Mouse (Mus musculus): ENCODE data around the gene Rgp1.

DNA sequence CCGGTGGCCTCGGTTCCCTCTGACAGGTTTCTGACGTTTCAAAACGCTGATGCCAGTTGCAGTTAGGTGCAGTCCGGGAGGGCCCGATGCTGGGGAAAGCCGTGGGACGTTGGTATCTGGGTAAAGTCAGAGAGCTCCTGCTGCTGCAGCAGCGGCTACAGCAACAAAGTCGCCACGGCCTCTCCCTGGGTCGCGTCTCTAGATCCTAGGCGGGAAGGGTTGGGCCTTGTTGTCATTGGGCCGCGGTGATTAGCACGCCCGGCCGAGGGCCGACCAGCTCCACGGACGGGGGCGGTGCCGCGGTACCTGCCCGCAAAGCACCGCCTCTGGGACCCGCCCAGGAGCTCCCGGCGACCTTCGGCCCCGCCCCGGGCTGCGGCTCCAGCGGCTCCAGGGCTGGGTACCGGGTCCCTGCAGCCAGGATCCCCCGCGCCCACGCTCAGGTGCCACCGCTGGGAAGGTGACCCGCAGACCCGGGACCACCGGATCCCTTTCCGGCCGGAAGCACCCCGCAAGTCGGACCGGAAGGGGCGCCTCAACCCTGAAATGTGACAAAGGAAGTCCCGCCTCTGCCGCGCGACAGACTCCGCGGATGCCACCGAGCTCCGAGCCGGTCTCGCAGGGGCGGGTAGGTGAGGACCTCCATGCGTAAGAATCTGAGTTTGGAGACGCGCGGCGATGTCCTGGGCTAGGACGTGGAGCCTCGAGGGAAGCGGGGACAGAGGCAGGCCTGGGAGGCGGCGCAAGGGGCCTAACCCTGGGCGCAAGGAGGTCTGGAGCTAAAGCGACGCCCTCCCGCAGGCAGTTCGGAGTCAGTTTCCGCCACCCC, at the start of gene Rgp1, which contains the start of gene Gba2:
- TF ChIP-seq EP300 (IDR thresholded peaks at IDR 0.05; ENCODE audit: insufficient read depth, low read depth, low read length): no peak
- no peak for TF ChIP-seq POLR2A (IDR thresholded peaks at IDR 0.05; ENCODE audit: insufficient read depth, low read length)
- TF ChIP-seq CTCF (IDR thresholded peaks at IDR 0.05; ENCODE audit: low read depth, low read length): no peak

Measured in ES-Bruce4 (cell line).